Mouse (Mus musculus): ENCODE data around the gene Ttll8. TPM values are rescaled to one million over a fixed set of nuclear protein-coding genes. Genes with fewer than 3 reads are reported as not detected.

The Ttll8 gene
- polyA plus RNA-seq, 2 experiments from 2014 or later, result not detected

GRCm38 (mm10) chr15:88859206-88859970 is 94.8 kb downstream of the Ttll8 start:
- no peak for ATAC-seq

GRCm38 (mm10) chr15:88858707-88859106 is 95.5 kb downstream of the Ttll8 start:
- no peak for ATAC-seq

GRCm38 (mm10) chr15:88858141-88858541 is 96.1 kb downstream of the Ttll8 start:
- no peak for ATAC-seq

- no peak for ATAC-seq
Observed at GRCm38 (mm10) chr15:88857361-88857760, 96.9 kb downstream of the Ttll8 start.

- no peak for ATAC-seq
Observed at GRCm38 (mm10) chr15:88856613-88857012, 97.6 kb downstream of the Ttll8 start.

GRCm38 (mm10) chr15:88855896-88856417 is 98.3 kb downstream of the Ttll8 start:
- ATAC-seq, result no peak

GRCm38 (mm10) chr15:88854969-88855830 is 99.0 kb downstream of the Ttll8 start:
- no peak for ATAC-seq

GRCm38 (mm10) chr15:88854119-88854968 is 99.9 kb downstream of the Ttll8 start:
- ATAC-seq, result no peak

GRCm38 (mm10) chr15:88853106-88853505 is 101.1 kb downstream of the Ttll8 start:
- no peak for ATAC-seq

- ATAC-seq, result no peak
Observed at GRCm38 (mm10) chr15:88851507-88852149, 102.6 kb downstream of the Ttll8 start.

- ATAC-seq, result no peak
Observed at GRCm38 (mm10) chr15:88851076-88851475, 103.1 kb downstream of the Ttll8 start.

- no peak for ATAC-seq
Observed at GRCm38 (mm10) chr15:88850146-88850826, 103.9 kb downstream of the Ttll8 start.

GRCm38 (mm10) chr15:88849621-88850020 is 104.6 kb downstream of the Ttll8 start:
- ATAC-seq, result no peak

- no peak for ATAC-seq
Observed at GRCm38 (mm10) chr15:88848661-88849060, 105.6 kb downstream of the Ttll8 start.

GRCm38 (mm10) chr15:88844966-88845365 is 109.3 kb downstream of the Ttll8 start:
- ATAC-seq, result no peak

GRCm38 (mm10) chr15:88843486-88844097 is 110.6 kb downstream of the Ttll8 start:
- no peak for ATAC-seq

GRCm38 (mm10) chr15:88842300-88842673 is 111.9 kb downstream of the Ttll8 start:
- ATAC-seq, result no peak

GRCm38 (mm10) chr15:88841580-88842299 is 112.5 kb downstream of the Ttll8 start:
- no peak for ATAC-seq

GRCm38 (mm10) chr15:88841160-88841559 is 113.1 kb downstream of the Ttll8 start:
- no peak for ATAC-seq
